Mouse (Mus musculus) liver, adult (tissue): ENCODE measurements around the gene Nup210l.

Experiments used
- GATA4 ChIP-seq: IDR thresholded peaks from 2 replicates; pipeline ENCODE4 v1.6.1; 2014; ENCODE audit warnings: mild to moderate bottlenecking, low read length; ENCODE audit not compliant: insufficient replicate concordance

Nup210l gene

GRCm38 (mm10) chr3:90194759-90195158 is 90.8 kb downstream of the Nup210l start:
- no peak for TF ChIP-seq GATA4

DNA sequence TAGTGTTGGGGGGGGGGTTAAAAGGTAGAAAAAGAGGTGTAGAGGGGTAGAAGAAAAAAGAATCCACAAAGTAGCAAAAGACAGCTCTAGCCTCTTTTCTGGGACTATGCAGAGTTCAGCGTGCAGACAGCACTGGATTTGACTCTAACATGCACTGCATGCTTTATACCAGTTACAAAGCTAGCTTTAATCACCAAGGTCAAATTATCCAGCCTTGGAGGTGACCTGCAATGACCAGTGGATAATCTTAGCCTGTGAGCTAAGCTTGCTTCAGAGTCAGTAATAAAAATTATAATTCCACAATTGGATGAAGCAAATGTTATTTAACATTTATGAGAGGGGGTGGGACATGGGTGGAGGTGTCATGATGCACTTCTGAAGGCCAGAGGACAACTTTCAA is 91.7 kb downstream of the Nup210l start:
- TF ChIP-seq GATA4: no peak

DNA sequence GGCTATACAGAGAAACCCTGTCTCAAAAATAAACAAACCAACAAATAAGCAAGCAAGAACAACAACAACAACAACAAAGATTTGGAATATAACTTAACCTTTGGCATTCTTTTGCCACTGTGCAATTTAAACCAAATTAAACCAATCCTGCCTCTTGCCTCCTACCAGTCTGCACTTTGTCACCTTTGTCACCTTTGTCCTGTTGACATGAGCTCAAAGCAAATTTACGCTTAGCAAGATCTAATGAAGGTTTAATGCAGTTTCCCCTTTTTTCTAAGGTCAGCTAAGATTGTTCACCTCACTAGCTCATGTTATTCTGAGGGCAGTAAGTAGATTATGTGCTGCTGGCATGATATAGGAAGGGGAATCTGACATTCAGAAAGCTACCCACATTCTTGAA is 93.6 kb downstream of the Nup210l start:
- no peak for TF ChIP-seq GATA4

GRCm38 (mm10) chr3:90202884-90203283 is 99.0 kb downstream of the Nup210l start:
- TF ChIP-seq GATA4: no peak

DNA sequence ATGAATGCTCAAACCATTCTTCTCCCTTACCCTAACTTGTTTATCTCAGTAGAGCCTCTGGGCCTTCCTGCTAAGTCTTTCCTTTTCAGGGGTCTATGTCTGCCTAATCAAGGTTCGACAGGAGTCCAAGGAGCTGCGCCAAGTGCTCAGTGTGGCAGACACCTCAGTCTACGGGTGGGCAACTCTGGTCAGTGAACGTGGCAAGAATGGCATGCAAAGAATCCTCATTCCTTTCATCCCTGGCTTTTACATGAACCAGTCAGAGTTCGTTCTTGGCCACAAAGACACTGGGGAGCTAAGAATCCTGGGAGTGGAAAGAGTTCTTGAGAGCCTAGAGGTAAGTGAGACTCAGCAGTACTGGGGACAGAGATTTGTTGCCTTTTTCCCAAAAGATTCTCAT is 99.7 kb downstream of the Nup210l start:
- TF ChIP-seq GATA4: no peak

DNA sequence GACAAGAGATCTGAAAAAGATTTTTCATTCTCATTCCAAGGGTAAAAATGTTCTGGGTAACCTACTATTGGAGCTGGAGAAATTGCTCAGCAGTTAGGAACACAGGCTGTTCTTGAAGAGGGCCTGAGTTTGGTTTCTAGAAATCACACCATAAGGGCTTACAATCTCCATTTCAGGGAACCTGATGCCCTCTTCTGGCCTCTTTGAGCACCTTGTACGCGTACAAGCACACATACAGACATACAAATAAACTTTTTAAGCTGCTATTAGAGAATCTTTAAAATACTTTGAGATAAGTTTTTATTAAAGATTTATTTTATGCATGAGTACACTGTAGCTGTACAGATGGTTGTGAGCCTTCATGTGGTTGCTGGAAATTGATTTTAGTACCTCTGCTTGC is 100.7 kb downstream of the Nup210l start:
- TF ChIP-seq GATA4: no peak

GRCm38 (mm10) chr3:90208662-90209061 is 104.7 kb downstream of the Nup210l start:
- no peak for TF ChIP-seq GATA4

- TF ChIP-seq GATA4: no peak
Observed at GRCm38 (mm10) chr3:90209908-90210566, 106.1 kb downstream of the Nup210l start.

GRCm38 (mm10) chr3:90211475-90212398 is 107.8 kb downstream of the Nup210l start:
- peak; percentile 67 for TF ChIP-seq GATA4

DNA sequence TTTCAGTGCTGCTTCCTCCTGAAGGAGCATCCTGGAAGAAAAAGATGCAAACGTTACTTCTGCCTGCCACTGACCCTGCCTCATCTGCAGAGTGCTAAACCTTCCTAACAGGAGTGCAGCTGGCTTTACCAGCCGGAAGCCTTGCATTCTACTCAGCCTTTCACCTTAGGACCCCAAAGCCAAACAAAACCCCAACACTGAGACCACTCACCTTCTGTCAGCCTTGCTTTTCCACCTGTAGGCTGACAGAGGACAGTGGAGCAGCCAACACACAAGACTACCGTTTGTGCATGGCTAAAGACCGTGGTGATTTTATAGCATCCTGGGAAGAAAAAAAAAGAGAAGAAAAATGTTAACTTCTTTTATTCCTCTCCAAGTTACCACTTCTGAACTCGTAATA is 108.8 kb downstream of the Nup210l start:
- TF ChIP-seq GATA4: no peak

- TF ChIP-seq GATA4: peak; percentile 73; the same call in 1 of the 2 replicates
Observed at GRCm38 (mm10) chr3:90213377-90213866, 109.5 kb downstream of the Nup210l start, which contains the start of the genes Rps27 and Rab13. Gene Rps27 (minus strand): TSS chr3:90213651. Gene Rab13 (plus strand): TSS chr3:90213695.

GRCm38 (mm10) chr3:90213956-90214684 is 110.2 kb downstream of the Nup210l start:
- no peak for TF ChIP-seq GATA4

GRCm38 (mm10) chr3:90215825-90216380 is 112.0 kb downstream of the Nup210l start:
- no peak for TF ChIP-seq GATA4

DNA sequence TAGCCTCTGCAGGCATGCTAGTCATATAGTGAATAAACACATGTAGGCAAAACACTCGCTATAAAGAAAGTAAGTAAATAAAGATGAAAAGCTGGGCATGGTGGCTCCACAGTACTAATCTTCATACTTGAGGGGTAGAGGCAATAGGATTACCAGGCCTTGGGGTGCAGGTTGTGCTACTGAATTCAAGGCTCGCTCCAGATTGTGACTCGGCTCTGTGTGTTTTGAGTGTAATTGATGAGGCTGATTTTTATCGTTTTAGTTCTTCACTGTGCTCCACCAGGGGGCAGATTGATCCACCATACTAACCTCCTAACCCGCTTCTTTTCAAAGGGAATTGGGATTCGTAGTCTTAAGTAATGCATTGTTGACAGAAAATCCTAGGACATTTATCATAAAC is 116.2 kb downstream of the Nup210l start:
- TF ChIP-seq GATA4: no peak

- TF ChIP-seq GATA4: no peak
Observed at GRCm38 (mm10) chr3:90220531-90220951, 116.6 kb downstream of the Nup210l start.
